Mouse (Mus musculus) myocyte (in vitro differentiated cells): ENCODE results near the gene Chrm4.

ENCODE experiments used
- CEBPB ChIP-seq: IDR thresholded peaks from 2 replicates; pipeline ENCODE4 v1.6.1; 2011; ENCODE audit warnings: mild to moderate bottlenecking, moderate library complexity; ENCODE audit not compliant: poor library complexity, insufficient read depth, severe bottlenecking
- E2F4 ChIP-seq: IDR thresholded peaks from one replicate; pipeline ENCODE4 v1.6.1; 2011; ENCODE audit warnings: mild to moderate bottlenecking, control low read depth, moderate library complexity; ENCODE audit not compliant: insufficient read depth
- POLR2A ChIP-seq: IDR thresholded peaks from one replicate; pipeline ENCODE4 v1.6.1; 2011; ENCODE audit warnings: low read depth, mild to moderate bottlenecking, control low read depth, moderate library complexity; ENCODE audit not compliant: insufficient read length
- POLR2AphosphoS2 ChIP-seq: IDR thresholded peaks from one replicate; pipeline ENCODE4 v1.6.1; 2011; ENCODE audit warnings: low read depth, control low read depth; ENCODE audit not compliant: insufficient read length
- TCF12 ChIP-seq: IDR thresholded peaks from one replicate; pipeline ENCODE4 v1.6.1; 2011; ENCODE audit warnings: mild to moderate bottlenecking, control low read depth; ENCODE audit not compliant: poor library complexity, insufficient read depth, severe bottlenecking
- USF1 ChIP-seq: IDR thresholded peaks from one replicate; pipeline ENCODE4 v1.6.1; 2011; ENCODE audit warnings: low read depth, mild to moderate bottlenecking, control low read depth, moderate library complexity

DNA sequence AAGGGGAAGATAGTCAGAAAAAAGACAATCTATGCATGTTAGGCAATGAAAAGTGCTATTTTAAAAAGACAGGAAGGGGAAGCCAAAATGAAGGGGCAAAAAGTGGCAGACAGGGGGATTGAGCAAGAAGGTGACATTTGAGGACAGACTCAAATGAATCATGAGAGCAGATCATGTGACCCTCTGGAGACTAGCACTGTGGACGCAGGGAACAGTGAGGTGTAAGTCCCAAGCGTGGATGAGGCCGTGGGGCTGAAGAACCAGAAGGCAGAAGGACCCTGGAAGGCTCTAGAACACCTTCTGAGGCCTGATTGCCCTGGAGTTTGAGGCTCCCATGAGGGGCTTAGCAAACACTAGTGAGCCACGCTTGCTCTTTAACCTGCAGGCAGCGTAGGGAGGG, 39.3 kb downstream of the Chrm4 start:
- TF ChIP-seq POLR2A, result no peak
- no peak for TF ChIP-seq TCF12
- TF ChIP-seq USF1, result no peak
- no peak for TF ChIP-seq CEBPB
- no peak for TF ChIP-seq E2F4
- no peak for TF ChIP-seq POLR2AphosphoS2
